Mouse (Mus musculus) frontal cortex, adult 2 months (tissue): Measurements from ENCODE around the gene Gm11172. TPM values are rescaled to one million over a fixed set of nuclear protein-coding genes. Genes with fewer than 3 reads are reported as not detected.

Experiments used
- DNase-seq, 2 experiments: peaks; one replicate each; pipeline ENCODE4 v3.0.0; 2022; ENCODE audit warnings: low spot score in 1 of 2; ENCODE audit errors: extremely low spot score in 1 of 2
- polyA plus RNA-seq: library from polyadenylated mRNA; depleted of rRNA; stranded (reverse); fragments of >200 nt; gene quantifications from 2 replicates; pipeline ENCODE4 v1.2.3, GENCODE M21; 2012; rRNA removed

Gm11172 gene
- polyA plus RNA-seq, result not detected in 2 replicates

GRCm38 (mm10) chr16:10812865-10813371, at the start of gene Gm11172:
TSS of gene Gm11172 (plus strand) at chr16:10812915.
- DNase-seq, result no peak

GRCm38 (mm10) chr16:10763540-10764264, 49.0 kb upstream of the Gm11172 start:
- DNase-seq, result no peak

GRCm38 (mm10) chr16:10764323-10764722, 48.4 kb upstream of the Gm11172 start:
- no peak for DNase-seq

- DNase-seq, result peak in 1 of 2 experiments; percentile 89
Measured at GRCm38 (mm10) chr16:10767158-10767557, 45.6 kb upstream of the Gm11172 start.

- no peak for DNase-seq
Measured at GRCm38 (mm10) chr16:10768821-10769220, 43.9 kb upstream of the Gm11172 start.

GRCm38 (mm10) chr16:10769661-10770060, 43.1 kb upstream of the Gm11172 start:
- DNase-seq, result peak; percentile 29 to 48

- no peak for DNase-seq
Measured at GRCm38 (mm10) chr16:10770531-10771325, 42.0 kb upstream of the Gm11172 start.

GRCm38 (mm10) chr16:10771769-10772510, 40.8 kb upstream of the Gm11172 start:
- DNase-seq, result no peak

GRCm38 (mm10) chr16:10773543-10773942, 39.2 kb upstream of the Gm11172 start:
- no peak for DNase-seq

- no peak for DNase-seq
Measured at GRCm38 (mm10) chr16:10774726-10775125, 38.0 kb upstream of the Gm11172 start.

GRCm38 (mm10) chr16:10776322-10776721, 36.4 kb upstream of the Gm11172 start:
- DNase-seq, result no peak

- no peak for DNase-seq
Measured at GRCm38 (mm10) chr16:10777579-10778160, 35.0 kb upstream of the Gm11172 start.

- no peak for DNase-seq
Measured at GRCm38 (mm10) chr16:10780631-10781120, 32.0 kb upstream of the Gm11172 start.

GRCm38 (mm10) chr16:10781862-10782371, 30.8 kb upstream of the Gm11172 start:
- DNase-seq, result no peak

- no peak for DNase-seq
Measured at GRCm38 (mm10) chr16:10782377-10783151, 30.2 kb upstream of the Gm11172 start.

- no peak for DNase-seq
Measured at GRCm38 (mm10) chr16:10783152-10783434, 29.6 kb upstream of the Gm11172 start.

GRCm38 (mm10) chr16:10783451-10783850, 29.3 kb upstream of the Gm11172 start:
- no peak for DNase-seq

GRCm38 (mm10) chr16:10783883-10784792, 28.6 kb upstream of the Gm11172 start:
- DNase-seq, result no peak
